Mouse (Mus musculus) adrenal gland, adult 18-20 months (tissue): ENCODE measurements around the gene Spindoc. TPM values are rescaled to one million over a fixed set of nuclear protein-coding genes. Genes with fewer than 3 reads are reported as not detected.

Experiments
- DNase-seq, 2 experiments: peaks; one replicate each; pipeline ENCODE4 v3.0.0; 2021 to 2022; ENCODE audit warnings: low spot score in 2 of 2
- long read RNA-seq, 2 experiments: library from polyadenylated mRNA; stranded (forward); transcript quantifications; one replicate each; pipeline ENCODE4 v2.0.0; 2021
- total RNA-seq, 2 experiments: library from RNA; stranded (reverse); gene quantifications; 1 replicate in 1 of 2; 2 replicates in 1 of 2; pipeline ENCODE4 v1.2.3; 2021

Spindoc gene
- total RNA-seq = 10 to 100 TPM; 19.9 to 22.7 TPM
- long read RNA-seq, experiment 1, transcript Spindoc-201 (6 exons, 3,152 nt) = major isoform, 12 of 19 reads
- long read RNA-seq, experiment 1, partial matches to known transcripts = 2 of 19 reads
- long read RNA-seq, experiment 1, other reads (novel, unspliced or antisense) = 3 of 19 reads
- long read RNA-seq, experiment 2, transcript Spindoc-201 (6 exons, 3,152 nt) = major isoform, 6 of 15 reads
- long read RNA-seq, experiment 2, partial matches to known transcripts = 3 of 15 reads
- long read RNA-seq, experiment 2, other reads (novel, unspliced or antisense) = 5 of 15 reads

- peak; percentile 99 for DNase-seq
These were observed at the start of gene Spindoc for GRCm38 (mm10) chr19:7382903-7383865. Gene Spindoc, minus strand, starts transcription at chr19:7382994.

GRCm38 (mm10) chr19:7425398-7425775 is 42.6 kb upstream of the Spindoc start:
- no peak for DNase-seq

- DNase-seq = no peak
These were observed 42.0 kb upstream of the Spindoc start for GRCm38 (mm10) chr19:7424590-7425397.

GRCm38 (mm10) chr19:7424131-7424530 is 41.3 kb upstream of the Spindoc start:
- no peak for DNase-seq

- no peak for DNase-seq
These were observed 40.8 kb upstream of the Spindoc start for GRCm38 (mm10) chr19:7423656-7424030.

- DNase-seq = peak; percentile 81 to 86
These were observed 40.3 kb upstream of the Spindoc start for GRCm38 (mm10) chr19:7423028-7423655.

- DNase-seq = peak in 1 of 2 experiments; percentile 21
These were observed 39.8 kb upstream of the Spindoc start for GRCm38 (mm10) chr19:7422656-7423027.

- peak; percentile 57 to 60 for DNase-seq
These were observed 39.1 kb upstream of the Spindoc start for GRCm38 (mm10) chr19:7421602-7422591.

GRCm38 (mm10) chr19:7420841-7421601 is 38.2 kb upstream of the Spindoc start:
- DNase-seq = peak in 1 of 2 experiments; percentile 28

GRCm38 (mm10) chr19:7420108-7420507 is 37.3 kb upstream of the Spindoc start:
- DNase-seq = no peak

- no peak for DNase-seq
These were observed 36.3 kb upstream of the Spindoc start for GRCm38 (mm10) chr19:7419134-7419533.

GRCm38 (mm10) chr19:7417911-7418849 is 35.4 kb upstream of the Spindoc start:
- DNase-seq = peak; percentile 82 to 92

- DNase-seq = peak; percentile 69 to 72
These were observed 34.3 kb upstream of the Spindoc start, which contains the start of gene 2700081O15Rik for GRCm38 (mm10) chr19:7416834-7417735. Gene 2700081O15Rik, plus strand, starts transcription at chr19:7417625.

- no peak for DNase-seq
These were observed 33.4 kb upstream of the Spindoc start for GRCm38 (mm10) chr19:7415916-7416833.

- DNase-seq = no peak
These were observed 29.6 kb upstream of the Spindoc start for GRCm38 (mm10) chr19:7412361-7412760.
